Mouse (Mus musculus) kidney, embryonic 16.5 days (tissue): ENCODE data around the gene Rnasek. TPM values are rescaled to one million over a fixed set of nuclear protein-coding genes. Genes with fewer than 3 reads are reported as not detected.

Experiments
- ATAC-seq: fragments of 200-750 bp; cut with Nextera tagmentation; 2 replicates; pipeline ENCODE4 v1.8.0; 2017; ENCODE audit warnings: moderate TSS enrichment; ENCODE audit not compliant: low FRiP score, low TSS enrichment
- H3K27ac ChIP-seq: fragments of 300-500 bp; sonication (generic); 2 replicates; pipeline ENCODE4 v1.5.1; 2014; ENCODE audit warnings: low read length
- H3K27me3 ChIP-seq: fragments of 300-500 bp; sonication (generic); 2 replicates; pipeline ENCODE4 v1.6.1; 2014; ENCODE audit warnings: low read length, control low read depth, mixed read lengths; ENCODE audit not compliant: insufficient read depth
- H3K36me3 ChIP-seq: fragments of 300-500 bp; sonication (generic); 2 replicates; pipeline ENCODE4 v1.6.1; 2014; ENCODE audit warnings: low read length, control low read depth, mixed read lengths; ENCODE audit not compliant: insufficient read depth
- H3K4me1 ChIP-seq: fragments of 300-500 bp; sonication (generic); 2 replicates; pipeline ENCODE4 v1.6.1; 2014; ENCODE audit warnings: low read length, control low read depth, mixed read lengths; ENCODE audit not compliant: insufficient read depth
- H3K4me2 ChIP-seq: fragments of 300-500 bp; sonication (generic); replicated peaks from 2 replicates; pipeline ENCODE4 v1.6.1; 2014; ENCODE audit warnings: low read depth, low read length
- H3K4me3 ChIP-seq: fragments of 300-500 bp; sonication (generic); 2 replicates; pipeline ENCODE4 v1.5.1; 2014; ENCODE audit warnings: mild to moderate bottlenecking, low read length
- H3K9ac ChIP-seq: fragments of 300-500 bp; sonication (generic); replicated peaks from 2 replicates; pipeline ENCODE4 v1.6.1; 2014; ENCODE audit warnings: low read length
- H3K9me3 ChIP-seq: fragments of 300-500 bp; sonication (generic); 2 replicates; pipeline ENCODE4 v1.6.1; 2016; ENCODE audit warnings: low read length, control low read depth
- WGBS: fragments of 180-500 bp; shearing (Covaris S2); extraction: QIAGEN DNeasy Blood & Tissue Kit; methylation state at CpG from one replicate; pipeline ENCODE4 v1.1.7; 2014; 5-methylcytosine and 5-hydroxymethylcytosine counted together
- polyA plus RNA-seq: library from polyadenylated mRNA; unstranded; fragments of >200 nt; fragmentation: Nextera tagmentation; extraction: Ambion mirVana; gene quantifications from 2 replicates; pipeline ENCODE4 v1.2.1, GENCODE M21; 2015

The Rnasek gene
- polyA plus RNA-seq: 235 and 255 TPM in 2 replicates

- ATAC-seq: peak; percentile 25
- Histone ChIP-seq H3K27me3 (no peaks in the 10 kb centered on the region), H3K4me1 (peaks cover 29% of the 10 kb centered on the region), H3K27ac (peak within 1 kb of the TSS; percentile 93), H3K4me3 (peak within 1 kb of the TSS; percentile 99), H3K9ac (peak within 1 kb of the TSS; percentile 96), H3K4me2 (peak within 1 kb of the TSS; percentile 96), H3K36me3 (peaks cover 8% of the 10 kb centered on the region; the same call in 1 of the 2 replicates), H3K9me3 (no peaks in the 10 kb centered on the region)
- WGBS: under 1% methylated on average over 34 of the region's 35 CpGs
Observed at GRCm38 (mm10) chr11:70239541-70240279, at the start of gene Rnasek, which contains the start of gene Gm21988. TSS of gene Rnasek (minus strand) at chr11:70239842. TSS of gene Gm21988 (minus strand) at chr11:70239830.

DNA sequence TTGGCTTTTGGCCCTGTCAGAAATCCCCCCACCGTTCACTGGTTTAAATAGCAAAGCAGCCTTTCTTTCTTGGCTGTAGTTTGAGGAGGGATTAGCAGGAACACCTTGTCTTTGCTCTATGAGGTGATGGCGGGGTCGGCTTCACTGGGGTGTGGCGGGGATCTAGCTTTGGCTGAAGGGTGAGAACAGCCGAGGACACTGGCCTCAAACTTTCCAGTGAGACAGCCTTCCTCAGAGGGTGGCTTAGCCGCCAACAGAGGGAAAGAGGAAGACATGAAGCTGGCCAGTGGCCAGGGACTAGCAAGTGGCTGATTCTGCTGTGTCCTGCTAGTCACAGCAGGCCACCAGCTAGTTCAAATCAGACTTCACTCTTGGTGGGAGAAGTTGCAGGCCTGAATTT, 49.6 kb upstream of the Rnasek start:
- no peak overlapping the region for H3K4me2 ChIP-seq
- H3K4me3 ChIP-seq: no peak overlapping the region
- H3K27ac ChIP-seq: no peak overlapping the region
- no peak overlapping the region for H3K9ac ChIP-seq
- no peaks in the 10 kb centered on the region for H3K36me3 ChIP-seq
- WGBS: 55% methylated on average over 6 of the region's 6 CpGs
- H3K27me3 ChIP-seq: no peaks in the 10 kb centered on the region
- no peaks in the 10 kb centered on the region for H3K4me1 ChIP-seq
- H3K9me3 ChIP-seq: no peaks in the 10 kb centered on the region
- ATAC-seq: no peak

DNA sequence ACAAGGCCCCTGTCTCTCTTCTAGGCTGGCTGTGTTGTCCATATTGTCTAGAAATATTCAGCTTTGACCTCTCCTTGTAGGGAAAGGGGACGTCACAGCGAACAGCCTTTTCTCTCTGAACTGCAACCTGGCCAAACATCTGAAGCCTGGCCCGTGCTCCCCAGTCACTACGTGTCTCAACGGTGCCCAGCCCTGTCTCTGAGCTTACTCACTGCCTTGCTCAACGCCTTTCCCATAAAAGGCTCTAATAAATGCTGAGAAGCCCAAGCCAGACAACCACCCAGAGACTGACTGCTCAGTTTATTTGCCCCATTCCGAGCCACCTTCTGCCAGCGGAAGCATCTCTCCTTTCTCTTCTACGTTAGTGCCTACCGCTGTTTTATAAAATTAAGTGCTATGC, 48.5 kb upstream of the Rnasek start:
- 83% methylated on average over 10 of the region's 10 CpGs for WGBS

DNA sequence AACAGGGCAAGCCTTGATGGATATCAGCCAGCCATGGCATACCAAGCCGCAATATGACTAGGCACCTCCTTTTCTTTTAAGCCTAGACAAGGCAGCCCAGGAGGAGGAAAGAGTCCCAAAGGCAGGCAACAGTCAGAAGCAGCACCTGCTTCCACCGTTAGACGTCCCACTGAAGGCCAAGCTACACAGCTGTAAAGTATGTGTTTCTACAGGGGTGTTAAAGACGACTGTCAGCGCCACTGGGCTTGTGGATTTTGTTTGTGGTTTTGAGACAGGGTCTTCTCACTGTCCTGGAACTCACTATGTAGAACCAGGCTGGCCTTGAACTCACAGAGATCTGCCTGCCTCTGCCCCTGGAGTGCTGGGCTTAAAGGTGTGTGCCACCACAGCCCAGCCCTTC, 46.0 kb upstream of the Rnasek start:
- H3K27ac ChIP-seq: no peak overlapping the region
- no peak for ATAC-seq
- no peaks in the 10 kb centered on the region for H3K27me3 ChIP-seq
- H3K9me3 ChIP-seq: no peaks in the 10 kb centered on the region
- H3K4me2 ChIP-seq: no peak overlapping the region
- no peak overlapping the region for H3K4me3 ChIP-seq
- 76% methylated on average over 5 of the region's 5 CpGs for WGBS
- peaks cover 5% of the 10 kb centered on the region; the same call in 1 of the 2 replicates for H3K4me1 ChIP-seq
- H3K9ac ChIP-seq: no peak overlapping the region
- no peaks in the 10 kb centered on the region for H3K36me3 ChIP-seq

More for the DNA sequence above, 48.5 kb upstream of the Rnasek start:
- no peaks in the 10 kb centered on the region for H3K27me3 ChIP-seq
- H3K36me3 ChIP-seq: no peaks in the 10 kb centered on the region
- H3K4me1 ChIP-seq: peaks cover 5% of the 10 kb centered on the region; the same call in 1 of the 2 replicates
- H3K4me2 ChIP-seq: no peak overlapping the region
- H3K9me3 ChIP-seq: no peaks in the 10 kb centered on the region
- H3K4me3 ChIP-seq: no peak overlapping the region
- no peak for ATAC-seq
- no peak overlapping the region for H3K9ac ChIP-seq
- H3K27ac ChIP-seq: no peak overlapping the region

- H3K9ac ChIP-seq: no peak overlapping the region
- H3K4me3 ChIP-seq: no peak overlapping the region
- no peaks in the 10 kb centered on the region for H3K36me3 ChIP-seq
- no peak for ATAC-seq
- H3K9me3 ChIP-seq: no peaks in the 10 kb centered on the region
- H3K27me3 ChIP-seq: no peaks in the 10 kb centered on the region
- H3K27ac ChIP-seq: no peak overlapping the region
- peaks cover 5% of the 10 kb centered on the region; the same call in 1 of the 2 replicates for H3K4me1 ChIP-seq
- no peak overlapping the region for H3K4me2 ChIP-seq
- 67% methylated on average over 3 of the region's 3 CpGs for WGBS
Observed at GRCm38 (mm10) chr11:70284757-70285156, 45.1 kb upstream of the Rnasek start.

GRCm38 (mm10) chr11:70283666-70284065, 44.0 kb upstream of the Rnasek start:
- 66% methylated on average over 4 of the region's 4 CpGs for WGBS
- H3K9ac ChIP-seq: no peak overlapping the region
- H3K4me1 ChIP-seq: peaks cover 5% of the 10 kb centered on the region; the same call in 1 of the 2 replicates
- H3K36me3 ChIP-seq: no peaks in the 10 kb centered on the region
- H3K27ac ChIP-seq: no peak overlapping the region
- no peak overlapping the region for H3K4me2 ChIP-seq
- H3K9me3 ChIP-seq: no peaks in the 10 kb centered on the region
- H3K27me3 ChIP-seq: no peaks in the 10 kb centered on the region
- no peak overlapping the region for H3K4me3 ChIP-seq
- ATAC-seq: no peak

DNA sequence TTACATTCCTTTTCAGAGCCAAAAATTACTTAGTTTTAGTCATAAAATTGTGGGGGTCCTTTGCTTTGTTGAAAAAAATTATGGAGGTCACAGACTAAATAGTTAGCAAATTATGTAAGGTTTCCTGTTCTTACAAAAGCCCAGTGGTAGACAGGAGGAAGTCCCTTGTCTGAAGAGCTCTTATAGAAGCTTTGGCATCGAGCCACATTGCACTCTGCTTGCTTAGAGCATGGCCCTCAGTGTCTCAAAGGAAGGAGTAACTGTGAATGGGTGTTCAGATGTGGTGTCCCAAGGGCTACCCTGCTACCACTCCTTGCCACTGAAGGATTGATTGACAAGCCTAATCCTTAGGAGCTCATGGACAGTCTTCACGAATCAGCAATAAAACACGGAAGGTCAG, 40.8 kb upstream of the Rnasek start:
- Histone ChIP-seq H3K9ac (no peak overlapping the region), H3K4me3 (no peak overlapping the region), H3K27ac (no peak overlapping the region), H3K4me1 (peaks cover 5% of the 10 kb centered on the region; the same call in 1 of the 2 replicates), H3K27me3 (no peaks in the 10 kb centered on the region), H3K36me3 (no peaks in the 10 kb centered on the region), H3K9me3 (no peaks in the 10 kb centered on the region), H3K4me2 (no peak overlapping the region)
- ATAC-seq: no peak
- WGBS: 62% methylated on average over 3 of the region's 3 CpGs

- ATAC-seq: no peak
- Histone ChIP-seq H3K4me3 (no peak overlapping the region), H3K4me1 (peaks cover 3% of the 10 kb centered on the region; the same call in 1 of the 2 replicates), H3K27me3 (no peaks in the 10 kb centered on the region), H3K4me2 (no peak overlapping the region), H3K36me3 (no peaks in the 10 kb centered on the region), H3K9me3 (no peaks in the 10 kb centered on the region), H3K27ac (no peak overlapping the region), H3K9ac (no peak overlapping the region)
- WGBS: 75% methylated on average over 3 of the region's 3 CpGs
Observed at GRCm38 (mm10) chr11:70278961-70279360, 39.3 kb upstream of the Rnasek start.

GRCm38 (mm10) chr11:70271641-70272040, 32.0 kb upstream of the Rnasek start:
- H3K4me2 ChIP-seq: no peak overlapping the region
- 83% methylated on average over 7 of the region's 7 CpGs for WGBS
- no peaks in the 10 kb centered on the region for H3K36me3 ChIP-seq
- no peaks in the 10 kb centered on the region for H3K27me3 ChIP-seq
- no peak overlapping the region for H3K4me3 ChIP-seq
- no peak for ATAC-seq
- H3K9ac ChIP-seq: no peak overlapping the region
- H3K4me1 ChIP-seq: no peaks in the 10 kb centered on the region
- no peak overlapping the region for H3K27ac ChIP-seq
- no peaks in the 10 kb centered on the region for H3K9me3 ChIP-seq

DNA sequence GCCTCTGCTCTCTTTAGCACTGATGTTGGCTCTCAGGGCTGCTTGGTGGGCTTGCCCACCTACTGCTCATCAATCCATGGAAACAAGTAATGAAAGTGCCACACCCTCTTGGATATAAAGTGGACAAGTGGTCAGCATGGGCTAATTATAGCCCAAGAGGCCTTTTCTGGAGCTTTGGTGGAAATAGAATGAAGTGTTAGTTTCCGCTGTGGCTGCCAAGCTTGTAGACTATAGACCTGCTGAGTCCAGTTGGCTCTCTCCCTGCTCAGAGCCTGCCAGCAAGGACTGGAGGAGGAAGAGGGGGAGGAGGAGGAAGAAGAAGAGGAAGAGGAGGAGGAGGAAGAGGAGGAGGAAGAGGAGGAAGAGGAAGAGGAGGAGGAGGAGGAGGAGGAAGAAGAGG, 26.8 kb upstream of the Rnasek start:
- H3K9ac ChIP-seq: no peak overlapping the region
- H3K27me3 ChIP-seq: no peaks in the 10 kb centered on the region
- no peaks in the 10 kb centered on the region for H3K9me3 ChIP-seq
- H3K36me3 ChIP-seq: no peaks in the 10 kb centered on the region
- H3K27ac ChIP-seq: no peak overlapping the region
- no peak for ATAC-seq
- no peak overlapping the region for H3K4me2 ChIP-seq
- WGBS: 85% methylated on average over 1 of the region's 1 CpGs
- no peaks in the 10 kb centered on the region for H3K4me1 ChIP-seq
- H3K4me3 ChIP-seq: no peak overlapping the region
